Mouse (Mus musculus) left cerebral cortex, postnatal 14 days (tissue): ENCODE measurements at regions not wholly inside any gene's neighbourhood (a gene's known extent, or its start where the extent isn't known, plus 50 kb on each side); places are given as distances from the start of the nearest gene placed in this dataset.
A peak's percentile ranks its signal among the peaks of the same experiment; 100 is the strongest.

Experiments
- DNase-seq, 2 experiments: peaks; one replicate each; pipeline ENCODE4 v3.0.0; 2021 to 2022; ENCODE audit warnings: low spot score in 2 of 2, mixed read lengths in 1 of 2
- intact Hi-C: fragments of 180-260 bp; cut with DNase I; formaldehyde crosslinking; loops from one replicate; pipeline ENCODE4 v1.15.1; 2025

DNA sequence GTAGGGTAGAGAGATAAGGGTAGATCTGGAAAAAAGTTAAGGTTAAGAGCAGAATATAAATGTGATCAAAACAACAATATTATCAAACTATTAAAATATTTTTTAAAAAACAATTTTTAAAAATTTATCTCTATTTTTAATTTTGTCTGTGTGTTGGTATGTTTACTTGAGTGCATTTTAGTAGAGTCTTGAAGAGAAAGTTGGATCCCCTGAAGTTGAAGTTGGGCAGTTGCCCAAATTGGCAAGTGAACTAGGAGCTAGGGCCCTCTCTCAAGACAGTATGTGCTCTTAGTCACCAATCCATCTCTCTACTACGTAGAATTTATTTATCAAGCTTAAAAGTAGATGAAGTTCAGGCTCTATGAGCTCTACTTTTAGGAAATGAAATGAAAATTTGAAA is 59.9 kb downstream of the Adamts1 start:
- intact Hi-C loops = no loop called here
- DNase-seq = no peak

DNA sequence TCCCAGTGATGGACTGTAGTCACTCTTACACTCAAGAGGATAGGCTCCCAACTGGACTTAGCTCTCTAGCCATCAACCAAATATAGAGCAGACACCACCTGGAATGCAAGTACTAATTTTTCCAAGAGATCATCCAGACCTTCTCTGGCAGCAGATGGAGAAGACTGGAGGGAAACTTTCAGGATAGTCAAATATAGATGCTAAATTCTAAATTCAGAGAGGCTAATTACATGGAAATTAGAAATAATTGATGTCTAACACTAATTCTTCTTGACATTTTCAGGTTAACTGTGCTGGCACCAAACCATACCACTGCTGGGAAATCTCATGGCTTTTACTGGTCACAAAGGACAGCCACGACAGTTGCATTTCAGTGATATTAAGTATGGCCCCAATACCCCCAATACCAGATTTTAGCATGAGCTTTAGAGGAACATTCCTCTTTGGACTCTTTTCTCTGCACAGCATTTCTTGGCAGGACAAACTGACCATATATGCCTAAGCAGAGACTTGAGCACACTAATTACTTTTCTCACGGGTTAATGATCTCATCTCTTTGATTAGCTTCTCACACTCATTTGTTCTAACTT is 64.2 kb downstream of the Adamts1 start:
- no peak for DNase-seq
- intact Hi-C loops = no loop called here

DNA sequence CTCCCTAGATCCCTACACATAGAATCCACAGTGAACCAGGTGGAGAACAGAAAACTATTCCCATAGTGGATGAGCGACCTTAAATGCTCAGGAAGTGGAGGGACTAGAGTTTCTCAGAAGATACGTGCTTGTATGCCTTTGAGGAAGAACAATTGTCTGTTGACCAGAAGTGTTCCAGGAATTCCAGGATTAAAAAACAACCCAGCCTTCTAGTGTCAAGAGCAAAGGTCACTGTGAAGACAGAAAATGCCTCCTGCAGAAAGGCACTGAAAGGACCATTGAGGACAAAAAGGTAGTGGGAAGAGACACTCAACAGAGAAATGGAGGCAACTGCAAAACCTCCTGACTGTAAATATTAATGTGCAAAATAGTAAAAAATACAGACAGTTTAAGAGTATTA is 74.9 kb downstream of the Adamts1 start:
- no peak for DNase-seq
- intact Hi-C loops = no loop called here

DNA sequence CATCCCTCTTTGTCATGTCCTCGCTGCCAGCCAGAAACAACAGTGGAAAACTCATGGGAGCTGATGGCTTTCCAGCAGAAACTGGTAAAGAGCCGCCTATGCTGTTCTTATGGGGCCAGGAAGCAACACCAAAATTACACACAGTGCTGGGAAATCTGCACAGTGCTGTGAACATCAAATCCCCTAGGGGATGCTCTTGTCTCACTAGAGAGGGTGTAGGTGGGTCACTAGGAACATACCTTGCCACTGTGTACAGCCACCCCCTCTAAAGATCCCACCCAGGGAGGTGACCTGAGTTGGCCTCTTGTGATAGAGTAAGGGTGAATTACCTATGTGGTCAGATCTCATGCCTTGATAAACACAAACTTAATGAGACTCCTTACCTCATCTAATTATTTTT is 80.9 kb downstream of the Adamts1 start:
- DNase-seq = no peak
- intact Hi-C loops = no loop called here

DNA sequence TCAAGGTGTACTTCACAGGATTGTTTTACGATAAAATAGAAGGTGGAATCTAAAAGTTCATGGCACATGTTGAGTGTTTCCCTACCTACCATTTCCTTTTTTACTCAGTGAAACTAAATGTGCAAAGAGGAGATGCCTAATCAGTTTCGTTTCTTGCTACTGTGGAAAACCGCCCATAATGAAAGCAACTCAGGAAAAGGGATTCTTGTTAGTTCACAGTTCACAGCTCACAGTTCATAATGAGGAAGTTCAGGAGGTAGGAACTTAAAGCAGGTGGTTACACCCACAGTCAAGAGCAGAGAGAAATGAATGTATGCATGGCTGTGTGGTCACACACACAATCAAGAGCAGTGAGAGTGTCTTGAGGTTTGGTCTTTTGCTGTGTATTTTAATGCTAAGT is 90.6 kb downstream of the Adamts1 start:
- no peak for DNase-seq
- intact Hi-C loops = no loop called here

DNA sequence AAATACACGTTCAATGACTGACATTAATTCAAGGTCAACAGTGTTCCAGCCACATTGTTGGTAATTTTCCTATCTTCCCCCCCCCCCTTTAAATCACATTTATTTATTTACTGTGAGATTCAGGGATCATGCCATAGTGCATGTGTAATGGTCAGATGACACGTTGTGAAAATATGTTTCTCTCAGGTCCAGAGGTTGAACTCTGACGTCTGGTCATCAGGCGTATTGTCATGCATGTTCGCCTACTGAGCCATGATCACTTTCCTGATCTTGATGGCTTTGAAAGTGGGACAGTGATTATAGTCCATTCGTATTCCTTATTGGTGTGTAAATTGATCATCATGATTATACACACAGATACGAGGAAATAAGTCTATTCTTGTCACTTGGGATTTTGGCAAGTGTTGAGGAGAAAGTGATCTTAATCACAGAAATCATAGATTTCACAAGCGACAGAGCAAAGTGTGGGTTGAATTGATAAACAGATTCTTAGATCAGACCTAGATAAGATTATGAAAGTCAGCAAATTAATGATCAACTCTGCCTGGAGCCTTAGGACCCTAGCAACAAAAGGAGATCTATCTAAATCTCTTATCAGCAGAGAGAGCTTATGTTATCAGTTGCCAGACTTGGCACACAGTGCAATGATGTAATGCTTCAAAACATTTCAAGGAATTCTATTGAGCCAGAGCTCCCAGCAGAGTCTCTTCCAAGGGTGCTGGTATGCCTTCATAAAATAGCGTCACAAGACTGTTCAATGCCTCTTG is 98.5 kb downstream of the Adamts1 start:
- DNase-seq = no peak
- intact Hi-C loops = no loop called here

DNA sequence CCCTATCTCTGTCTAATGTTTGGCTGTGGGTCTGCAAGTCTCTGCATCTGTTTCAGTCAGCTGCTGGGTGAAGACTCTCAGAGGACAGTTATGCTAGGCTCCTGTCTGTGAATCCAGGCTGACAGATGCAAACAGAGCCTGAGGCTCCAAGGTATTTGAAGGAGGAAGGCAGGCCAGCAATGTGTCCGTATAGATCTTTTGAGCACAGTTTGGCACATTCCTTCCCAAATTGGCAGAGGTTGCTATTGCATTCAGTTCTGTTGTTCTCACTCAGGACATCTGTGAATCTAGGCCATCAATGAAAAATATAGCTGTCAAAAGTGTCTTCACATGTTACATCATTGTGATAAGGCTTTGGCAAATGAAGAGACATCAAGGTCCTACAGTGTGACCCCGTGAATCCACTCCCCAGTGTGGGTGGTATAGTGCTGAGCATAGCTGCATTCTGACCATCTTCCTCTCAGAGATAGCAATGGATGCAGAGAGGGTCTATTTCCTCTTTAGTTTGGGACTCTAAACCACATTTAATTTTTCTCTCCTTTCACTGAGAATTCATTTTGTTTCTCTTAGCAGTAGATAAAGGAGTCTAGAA is 99.9 kb downstream of the Adamts1 start:
- DNase-seq = no peak
- intact Hi-C loops = no loop called here

DNA sequence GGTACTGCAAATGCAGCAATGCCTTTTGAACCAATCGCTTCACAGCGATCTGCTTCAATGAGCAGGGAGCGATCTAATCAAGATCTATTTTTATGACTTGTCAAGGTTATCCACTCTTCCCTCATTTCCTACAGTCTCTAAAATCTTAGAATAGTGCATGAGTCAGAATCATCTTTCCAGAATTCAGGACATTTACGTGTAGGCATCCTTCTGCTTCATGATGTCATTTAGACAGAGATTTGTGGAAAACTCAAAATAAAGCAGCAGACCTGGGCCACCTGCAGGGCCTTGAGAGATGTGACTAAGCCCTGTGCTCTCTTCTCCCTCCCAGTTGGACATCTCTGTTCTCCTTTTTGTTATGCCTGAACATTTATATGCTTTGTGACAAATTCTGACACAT is 103.6 kb downstream of the Adamts1 start:
- DNase-seq = peak in 1 of 2 experiments; percentile 24
- intact Hi-C loops = no loop called here

DNA sequence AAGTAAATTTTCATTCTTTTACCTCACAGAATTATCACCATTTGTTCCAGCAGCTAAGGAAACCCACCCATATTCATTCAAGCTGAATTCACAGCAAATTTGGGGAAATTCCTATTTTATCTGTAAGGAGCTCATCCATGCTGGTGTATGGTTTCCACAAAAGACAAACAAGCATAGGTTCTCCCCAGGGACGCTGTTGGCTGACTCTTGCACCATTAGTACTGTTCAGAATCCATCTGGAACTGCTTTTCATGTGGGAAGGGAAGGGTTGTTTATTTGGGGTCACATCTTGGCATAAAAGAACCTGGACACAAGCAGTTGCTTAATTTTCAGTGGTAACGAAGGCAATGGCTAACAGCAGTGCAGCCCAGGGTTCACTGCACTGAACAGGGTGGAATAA is 120.2 kb downstream of the Adamts1 start:
- intact Hi-C loops = no loop called here
- no peak for DNase-seq

DNA sequence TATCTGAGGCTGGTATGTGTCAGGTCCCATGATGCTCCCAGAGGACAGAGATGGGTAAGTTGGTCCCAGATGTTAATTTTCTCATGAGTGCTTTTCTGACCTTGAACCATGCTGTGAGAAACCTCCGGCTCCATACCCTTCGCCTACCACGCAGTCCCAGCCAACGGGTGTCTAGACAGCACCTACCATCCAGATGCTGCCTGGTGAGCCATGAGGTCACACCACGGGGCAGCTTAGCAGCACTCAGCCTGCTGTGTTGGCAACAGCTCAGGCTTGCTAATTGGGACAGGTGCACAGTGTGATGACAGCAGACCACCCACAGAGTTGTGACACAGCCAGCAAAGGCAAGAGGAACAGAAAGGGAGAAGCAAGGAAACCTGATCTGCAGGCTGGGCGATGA is 122.6 kb downstream of the Adamts1 start:
- no peak for DNase-seq
- intact Hi-C loops = no loop called here

DNA sequence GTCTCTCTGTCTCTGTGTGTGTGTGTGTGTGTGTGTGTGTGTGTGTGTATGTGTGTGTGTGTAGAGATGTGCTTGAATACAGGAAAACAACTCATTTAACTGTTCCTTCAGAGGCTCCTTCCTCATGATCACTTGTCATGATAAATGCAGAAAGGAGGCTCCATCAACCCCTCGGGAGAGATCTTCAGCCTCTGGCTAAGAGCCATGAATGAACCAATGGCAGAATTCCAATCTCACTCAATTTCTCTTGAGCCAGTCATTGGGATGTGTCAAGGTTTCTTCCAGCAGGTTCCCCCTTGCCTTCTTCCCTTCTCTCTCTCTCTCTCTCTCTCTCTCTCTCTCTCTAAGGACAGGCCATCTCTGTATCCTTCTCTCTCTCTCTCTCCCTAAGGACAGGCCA is 124.1 kb downstream of the Adamts1 start:
- intact Hi-C loops = loop anchor here (5.0 to 10.0 kb wide), 4 partner anchors 506 to 804 kb away; partner anchors contain the start of gene App
- no peak for DNase-seq

DNA sequence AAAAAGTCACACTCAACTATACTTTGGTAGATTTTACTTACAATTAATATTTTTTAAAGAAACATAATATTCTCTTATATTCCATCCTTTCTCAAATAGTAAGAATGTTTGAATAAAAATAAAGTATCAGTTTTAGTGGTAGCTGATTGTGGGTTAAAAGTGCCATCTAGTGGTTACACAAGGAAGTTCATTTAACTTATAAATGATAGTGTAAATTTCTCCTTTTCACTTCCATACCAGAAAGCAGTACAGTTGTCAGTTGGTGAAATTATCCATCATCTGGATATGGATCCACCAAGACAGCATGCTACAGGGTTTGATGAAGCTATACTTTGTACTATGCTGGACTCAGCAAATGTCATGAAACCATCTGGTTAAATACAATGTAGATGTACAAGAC is 124.7 kb downstream of the Adamts1 start:
- intact Hi-C loops = loop anchor here (5.0 to 10.0 kb wide), 4 partner anchors 506 to 803 kb away; partner anchors contain the start of gene App
- DNase-seq = peak in 1 of 2 experiments; percentile 67

DNA sequence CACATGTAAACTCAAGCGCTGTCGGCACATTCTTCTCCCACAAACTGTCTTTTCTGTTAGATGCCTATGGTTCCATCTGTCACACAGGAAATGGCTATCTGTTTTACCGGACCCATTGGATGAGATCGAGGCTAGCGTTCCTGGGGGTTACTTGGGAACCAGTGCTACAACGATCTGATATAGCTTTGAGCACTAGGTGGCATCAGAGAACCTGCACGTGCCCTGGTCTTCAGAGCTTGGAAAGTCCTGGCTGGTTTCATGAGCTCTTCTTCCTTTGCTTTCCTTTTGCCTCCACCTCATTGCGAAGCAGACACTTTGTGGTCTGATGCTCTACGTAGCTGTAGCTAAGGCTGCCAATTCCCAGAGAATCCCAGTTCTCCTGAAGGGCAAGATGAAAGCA is 123.8 kb upstream of the Cyyr1 start:
- intact Hi-C loops = loop anchor here (5.0 to 10.0 kb wide), 4 partner anchors 505 to 802 kb away; partner anchors contain the start of gene App
- DNase-seq = peak; percentile 56 to 74

DNA sequence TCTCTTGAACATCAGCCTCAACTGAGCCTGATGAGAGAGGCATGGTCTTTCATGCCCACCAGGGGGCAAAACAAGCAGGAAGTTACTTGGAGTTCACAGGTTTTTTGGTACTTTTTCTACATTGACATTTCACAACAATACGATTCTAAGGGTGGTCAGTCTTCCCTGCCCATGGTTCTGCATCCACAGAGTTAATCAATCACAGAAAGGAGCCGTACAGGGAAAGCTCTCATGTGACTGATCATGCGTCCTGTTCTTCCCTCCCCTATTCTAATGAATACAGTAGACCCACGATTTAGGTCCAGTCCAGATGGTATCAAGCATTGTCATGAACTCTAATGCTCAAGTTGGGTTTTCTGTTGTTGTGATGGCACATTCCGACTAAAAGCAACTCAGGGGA is 115.6 kb upstream of the Cyyr1 start:
- intact Hi-C loops = no loop called here
- DNase-seq = no peak

DNA sequence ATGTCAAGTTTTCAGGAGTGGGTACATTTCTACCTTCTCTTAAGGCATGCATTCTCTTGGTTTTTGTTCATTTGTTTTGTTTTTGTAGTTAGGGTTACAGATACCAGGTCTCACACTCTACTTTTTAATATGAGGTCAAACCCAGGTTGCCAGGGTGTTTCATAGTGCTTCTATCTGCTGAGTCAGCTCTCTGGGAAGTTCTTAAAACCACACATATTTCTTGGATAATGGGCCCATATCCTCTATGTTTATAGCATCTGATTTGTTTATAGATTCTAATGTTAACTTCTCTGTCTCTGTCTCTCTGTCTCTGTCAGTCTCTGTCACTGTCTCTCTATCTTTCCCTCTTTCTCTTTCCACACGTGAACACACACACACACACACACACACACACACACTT is 114.6 kb upstream of the Cyyr1 start:
- intact Hi-C loops = no loop called here
- DNase-seq = no peak

DNA sequence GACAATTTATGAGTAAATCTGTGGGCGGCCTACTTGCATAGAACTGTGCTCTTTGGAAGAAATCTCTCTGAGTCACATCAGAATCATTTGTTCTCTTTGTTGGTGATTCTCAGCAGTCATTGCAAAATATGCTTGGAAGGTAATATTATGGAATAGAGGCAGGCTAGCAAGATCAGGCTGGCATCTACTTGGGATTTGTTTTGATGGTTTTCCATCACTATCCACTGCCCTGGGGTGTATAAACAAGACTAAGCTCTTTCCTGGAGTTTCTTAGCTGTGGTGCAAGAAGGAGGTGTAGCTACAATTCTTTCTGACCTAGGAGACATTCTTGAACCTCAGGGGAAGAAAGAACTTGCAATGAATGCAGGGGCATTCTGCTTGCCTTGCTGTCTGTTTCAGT is 96.3 kb upstream of the Cyyr1 start:
- no peak for DNase-seq
- intact Hi-C loops = no loop called here

DNA sequence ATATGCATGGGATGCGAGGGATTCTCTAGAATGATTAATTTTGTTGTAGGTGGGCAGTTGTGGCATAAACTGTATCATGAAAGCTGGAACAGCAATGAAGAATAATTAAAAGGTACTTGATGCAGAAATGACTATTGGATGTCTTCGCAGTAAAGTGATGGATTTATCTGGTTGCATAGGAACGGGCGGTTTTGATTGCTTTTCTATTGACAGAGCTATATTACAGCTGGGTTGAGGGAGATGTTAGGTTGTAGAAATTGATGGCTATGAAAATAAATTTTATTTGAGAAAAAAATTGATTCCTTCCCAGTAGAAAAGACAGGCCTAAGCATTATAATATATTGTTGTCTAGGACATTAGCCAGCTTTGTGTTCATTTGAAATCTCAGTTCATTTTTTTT is 87.8 kb upstream of the Cyyr1 start:
- DNase-seq = no peak
- intact Hi-C loops = no loop called here

DNA sequence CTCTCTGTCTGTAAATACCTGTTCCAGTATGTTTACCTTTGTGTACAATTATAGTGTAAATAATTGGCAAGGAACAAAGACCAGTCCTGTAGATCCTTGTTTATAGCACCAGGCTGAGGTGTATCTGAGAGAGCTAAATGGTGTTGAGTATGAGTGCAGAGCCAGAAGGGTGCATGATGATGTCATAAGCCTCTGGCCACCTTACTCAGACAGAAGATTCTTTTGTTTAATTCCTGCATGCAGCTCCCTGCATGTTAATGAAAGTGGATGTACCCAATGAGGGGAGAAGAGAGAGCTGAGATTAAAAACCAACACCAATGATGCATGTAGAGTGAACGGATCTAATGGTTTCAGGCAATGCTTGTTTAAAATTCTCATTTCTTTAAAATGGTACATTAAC is 83.9 kb upstream of the Cyyr1 start:
- DNase-seq = no peak
- intact Hi-C loops = no loop called here

DNA sequence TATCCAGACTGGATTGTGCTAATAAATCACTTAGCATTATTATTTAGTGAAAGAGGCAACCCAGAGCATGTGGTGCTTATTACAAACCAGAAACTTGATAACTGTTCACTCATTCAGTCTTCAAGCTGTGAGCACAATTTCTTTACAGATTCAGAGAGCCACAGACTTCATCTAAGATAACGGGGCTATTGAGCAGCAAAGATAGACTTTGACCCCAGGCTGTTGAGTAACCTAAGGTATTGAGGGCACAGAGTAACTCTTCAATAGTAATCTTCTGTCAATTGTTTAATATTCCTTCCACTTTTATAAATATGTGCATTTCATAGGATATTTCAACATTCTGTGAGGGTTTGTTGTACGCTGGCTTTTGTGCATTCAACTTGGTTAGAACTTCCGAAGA is 76.5 kb upstream of the Cyyr1 start:
- DNase-seq = no peak
- intact Hi-C loops = no loop called here

DNA sequence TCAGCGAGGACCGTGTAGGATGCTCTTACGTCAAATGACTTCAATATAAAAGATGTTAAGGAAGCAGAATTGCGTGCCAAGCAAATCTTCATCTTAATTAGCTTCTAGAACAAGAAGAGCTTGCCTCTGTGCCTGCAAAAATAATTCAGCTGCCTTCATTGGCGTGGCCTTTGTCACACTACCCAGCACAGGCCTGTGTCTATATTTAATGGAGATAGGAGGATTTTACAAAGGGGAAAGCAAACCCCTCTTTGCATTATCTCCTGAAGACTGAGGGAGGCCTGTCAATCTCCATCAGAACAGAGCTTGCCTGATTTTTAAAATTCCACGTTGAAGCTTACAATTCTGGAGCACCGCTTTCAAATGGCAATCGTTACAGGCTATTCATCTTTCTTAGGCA is 71.3 kb upstream of the Cyyr1 start:
- intact Hi-C loops = no loop called here
- DNase-seq = no peak

DNA sequence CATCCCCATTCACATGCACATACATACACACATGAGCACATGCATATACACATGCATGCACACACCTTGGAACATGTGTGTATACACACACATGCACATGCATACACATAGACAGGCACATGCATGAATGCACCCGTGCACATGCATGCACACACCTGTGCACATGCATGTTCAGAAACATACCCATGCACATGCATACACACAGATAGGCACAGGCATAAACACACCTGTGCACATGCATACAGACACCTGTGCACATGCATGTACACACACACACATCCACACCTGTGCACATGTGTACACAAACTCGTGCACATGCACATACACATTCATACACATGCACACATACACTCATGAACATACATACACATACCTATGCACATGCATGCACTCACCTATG is 50.9 kb upstream of the Cyyr1 start:
- intact Hi-C loops = no loop called here
- DNase-seq = no peak
